In the genomic region with DNA sequence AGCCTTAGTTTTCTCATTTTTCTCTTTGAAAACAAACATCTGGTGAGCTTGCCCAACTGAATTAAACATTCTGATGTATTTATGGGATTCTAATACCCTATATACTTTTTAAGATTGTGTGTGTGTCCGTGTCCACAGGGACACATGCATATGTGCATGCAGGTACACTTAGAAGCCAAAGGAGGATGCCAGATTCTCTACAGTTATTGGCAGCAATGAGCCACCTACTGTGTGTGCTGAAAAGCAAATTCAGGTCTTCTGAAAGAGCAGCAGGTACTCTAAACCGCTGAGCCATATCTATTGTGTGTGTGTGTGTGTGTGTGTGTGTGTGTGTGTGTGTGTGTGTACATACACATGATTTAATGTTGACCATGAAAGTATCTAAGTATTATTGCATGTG, we compare ENCODE assay signal across 17 mouse cellular contexts.
"Had no signal": no experiment of that assay in that cellular context is flagged by ENCODE, and none has a peak within 500 bp of the region (broad histone marks: within the 10 kb centered on the region; RNA-seq: fewer than 3 reads in every experiment).

No protein-coding gene starts in this region.

- DNase-seq: liver, postnatal 0 days; lung, adult 2 months; lung, postnatal 14 days; lung, postnatal 36 days; right cerebral cortex, postnatal 14 days; thymus, adult 2 months; thymus, postnatal 25 days; thymus, postnatal 4 days had no signal

- H3K27ac ChIP-seq: lung, embryonic 15.5 days; macrophage; midbrain, embryonic 12.5 days; midbrain, embryonic 15.5 days; neural tube, embryonic 12.5 days; stomach, embryonic 15.5 days; stomach, postnatal 0 days had no signal

- H3K4me2 ChIP-seq: lung, embryonic 15.5 days; midbrain, embryonic 12.5 days; midbrain, embryonic 15.5 days; neural tube, embryonic 12.5 days; stomach, embryonic 15.5 days had no signal

- H3K9ac ChIP-seq: liver, postnatal 0 days; lung, embryonic 15.5 days; midbrain, embryonic 12.5 days; midbrain, embryonic 15.5 days; neural tube, embryonic 12.5 days; stomach, embryonic 15.5 days had no signal

- H3K4me1 ChIP-seq: lung, embryonic 15.5 days; megakaryocyte, embryonic 14.5 days; midbrain, embryonic 12.5 days; neural tube, embryonic 12.5 days; stomach, embryonic 15.5 days had no signal

- H3K36me3 ChIP-seq: lung, embryonic 15.5 days; midbrain, embryonic 12.5 days; midbrain, embryonic 15.5 days; neural tube, embryonic 12.5 days; stomach, embryonic 15.5 days had no signal

- H3K27me3 ChIP-seq: lung, embryonic 15.5 days; megakaryocyte, embryonic 14.5 days; midbrain, embryonic 12.5 days; midbrain, embryonic 15.5 days; neural tube, embryonic 12.5 days; stomach, embryonic 15.5 days had no signal

- H3K4me3 ChIP-seq: lung, embryonic 15.5 days; megakaryocyte, embryonic 14.5 days; midbrain, embryonic 12.5 days; midbrain, embryonic 15.5 days; neural tube, embryonic 12.5 days; stomach, embryonic 15.5 days had no signal

- ATAC-seq: liver, postnatal 0 days; lung, postnatal 0 days; midbrain, embryonic 15.5 days had no signal

- H3K9me3 ChIP-seq: lung, embryonic 15.5 days; midbrain, embryonic 12.5 days; midbrain, embryonic 15.5 days; neural tube, embryonic 12.5 days; stomach, embryonic 15.5 days had no signal
